Mouse (Mus musculus) limb, embryonic 11.5 days (tissue): ENCODE data around the gene Sox9. TPM values are rescaled to one million over a fixed set of nuclear protein-coding genes. Genes with fewer than 3 reads are reported as not detected.
A peak's percentile ranks its signal among the peaks of the same experiment; 100 is the strongest.

Experiments used
- ATAC-seq: fragments of 200-750 bp; cut with Nextera tagmentation; 2 replicates; pipeline ENCODE4 v1.8.0; 2017; ENCODE audit warnings: low read depth; ENCODE audit not compliant: insufficient number of reproducible peaks, low FRiP score, low TSS enrichment
- DNase-seq: peaks from one replicate; pipeline ENCODE4 v3.0.0-alpha.2; 2015; ENCODE audit warnings: low spot score
- H3K27ac ChIP-seq: fragments of 300-500 bp; sonication (generic); replicated peaks from 2 replicates; pipeline ENCODE4 v1.5.1; 2014; ENCODE audit warnings: low read depth, mild to moderate bottlenecking, low read length
- H3K27me3 ChIP-seq: fragments of 300-500 bp; sonication (generic); 2 replicates; pipeline ENCODE4 v1.6.1; 2014; ENCODE audit warnings: mild to moderate bottlenecking, low read length, mixed read lengths; ENCODE audit not compliant: control insufficient read depth, insufficient read depth
- H3K36me3 ChIP-seq: fragments of 300-500 bp; sonication (generic); 2 replicates; pipeline ENCODE4 v1.6.1; 2014; ENCODE audit warnings: mild to moderate bottlenecking, low read length, moderate library complexity, mixed read lengths; ENCODE audit not compliant: control insufficient read depth, insufficient read depth
- H3K4me1 ChIP-seq: fragments of 300-500 bp; sonication (generic); 2 replicates; pipeline ENCODE4 v1.6.1; 2014; ENCODE audit warnings: low read length, mixed read lengths; ENCODE audit not compliant: control insufficient read depth, insufficient read depth
- H3K4me2 ChIP-seq: fragments of 300-500 bp; sonication (generic); 2 replicates; pipeline ENCODE4 v1.6.1; 2014; ENCODE audit warnings: low read depth, mild to moderate bottlenecking, moderate library complexity; ENCODE audit not compliant: severe bottlenecking
- H3K4me3 ChIP-seq: fragments of 300-500 bp; sonication (generic); 2 replicates; pipeline ENCODE4 v1.5.1; 2014; ENCODE audit warnings: low read depth, low read length
- H3K9ac ChIP-seq: fragments of 300-500 bp; sonication (generic); 2 replicates; pipeline ENCODE4 v1.6.1; 2014; ENCODE audit warnings: mild to moderate bottlenecking, low read length
- H3K9me3 ChIP-seq: fragments of 300-500 bp; sonication (generic); 2 replicates; pipeline ENCODE4 v1.6.1; 2016; ENCODE audit warnings: low read length; ENCODE audit not compliant: control insufficient read depth
- WGBS: fragments of 180-500 bp; shearing (Covaris S2); extraction: QIAGEN DNeasy Blood & Tissue Kit; methylation state at CpG from one replicate; pipeline ENCODE4 v1.1.7; 2014; 5-methylcytosine and 5-hydroxymethylcytosine counted together
- polyA plus RNA-seq: library from polyadenylated mRNA; unstranded; fragments of >200 nt; fragmentation: Nextera tagmentation; extraction: Ambion mirVana; gene quantifications from 2 replicates; pipeline ENCODE4 v1.2.1, GENCODE M21; 2014

Gene Sox9
- polyA plus RNA-seq, result 208 and 215 TPM in 2 replicates

DNA sequence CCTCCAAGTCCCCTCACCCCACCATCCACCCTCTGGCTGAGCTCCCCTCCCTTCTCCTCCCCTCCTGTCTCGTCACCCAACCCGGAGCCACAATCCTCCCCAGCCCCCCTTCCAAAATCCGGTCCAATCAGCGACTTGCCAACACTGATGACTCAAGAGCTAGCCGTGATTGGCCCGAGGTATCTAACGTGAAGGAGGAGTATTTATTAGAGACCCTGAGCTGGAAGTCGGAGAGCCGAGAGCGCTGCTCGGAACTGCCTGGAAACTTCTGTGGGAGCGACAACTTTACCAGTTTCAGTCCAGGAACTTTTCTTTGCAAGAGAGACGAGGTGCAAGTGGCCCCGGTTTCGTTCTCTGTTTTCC, at the start of gene Sox9:
Gene Sox9, plus strand, starts transcription at position 231 of the 363 bp plus-strand sequence.
- peak; percentile 84 for ATAC-seq
- WGBS, result under 1% methylated on average over 15 of the region's 15 CpGs
- DNase-seq, result peak; percentile 91
- Histone ChIP-seq H3K4me2 (peak within 1 kb of the TSS; percentile 95), H3K4me3 (peak within 1 kb of the TSS; percentile 79), H3K9ac (peak within 1 kb of the TSS; percentile 95), H3K27ac (peak within 1 kb of the TSS; percentile 98), H3K27me3 (peaks cover 2% of the 10 kb centered on the region; the same call in 1 of the 2 replicates), H3K4me1 (peaks cover 24% of the 10 kb centered on the region), H3K36me3 (no peaks in the 10 kb centered on the region), H3K9me3 (no peaks in the 10 kb centered on the region)

DNA sequence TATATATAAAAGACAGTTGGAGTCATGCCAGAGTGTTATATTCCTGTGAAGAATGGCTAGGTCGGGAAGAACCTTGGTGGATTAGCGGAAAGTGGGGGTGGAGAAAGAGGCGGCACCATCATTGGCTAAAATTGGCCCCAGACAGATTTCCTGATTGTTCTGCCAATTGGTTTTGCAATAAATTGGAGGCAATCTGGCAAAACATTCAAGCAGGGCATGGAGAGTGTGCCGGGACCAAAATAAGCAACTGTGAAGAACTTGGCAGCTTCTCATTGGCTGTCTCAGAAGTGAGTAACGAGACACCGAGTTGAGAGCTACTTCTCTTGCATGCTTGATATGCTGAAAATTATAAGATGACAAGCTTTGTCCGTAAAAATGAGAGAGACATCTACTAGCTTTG, 49.6 kb upstream of the Sox9 start:
- no peaks in the 10 kb centered on the region for H3K9me3 ChIP-seq
- H3K27ac ChIP-seq, result no peak overlapping the region
- no peaks in the 10 kb centered on the region for H3K36me3 ChIP-seq
- H3K9ac ChIP-seq, result no peak overlapping the region
- H3K4me1 ChIP-seq, result peaks cover 5% of the 10 kb centered on the region; the same call in 1 of the 2 replicates
- 74% methylated on average over 7 of the region's 7 CpGs for WGBS
- ATAC-seq (no peak), DNase-seq (no peak)
- H3K4me2 ChIP-seq, result no peak overlapping the region
- no peak overlapping the region for H3K4me3 ChIP-seq
- no peaks in the 10 kb centered on the region for H3K27me3 ChIP-seq

DNA sequence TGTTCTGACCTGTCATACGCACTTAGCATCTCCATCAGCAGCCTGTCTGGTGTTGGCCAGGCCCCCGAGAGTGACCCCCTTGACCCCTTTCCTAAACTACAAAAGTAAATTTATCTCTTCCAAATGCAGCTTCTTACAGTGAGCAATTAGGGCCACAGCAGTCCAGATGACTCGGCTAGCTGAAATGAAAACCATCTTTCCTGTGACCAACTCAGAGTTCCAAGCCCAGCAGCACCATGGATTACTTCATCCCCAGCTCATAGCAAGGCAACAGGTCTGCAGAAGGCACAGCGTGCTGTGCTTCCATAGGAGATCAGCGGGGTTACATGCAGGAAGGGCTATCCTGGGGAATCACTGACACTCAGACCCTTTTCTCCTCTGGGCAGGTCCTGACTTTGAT, 45.0 kb upstream of the Sox9 start:
- no peak overlapping the region for H3K9ac ChIP-seq
- peaks cover 5% of the 10 kb centered on the region; the same call in 1 of the 2 replicates for H3K4me1 ChIP-seq
- no peaks in the 10 kb centered on the region for H3K36me3 ChIP-seq
- no peaks in the 10 kb centered on the region for H3K9me3 ChIP-seq
- DNase-seq (no peak), ATAC-seq (no peak)
- H3K4me2 ChIP-seq, result no peak overlapping the region
- H3K27ac ChIP-seq, result no peak overlapping the region
- no peak overlapping the region for H3K4me3 ChIP-seq
- no peaks in the 10 kb centered on the region for H3K27me3 ChIP-seq
- WGBS, result 26% methylated on average over 5 of the region's 5 CpGs

DNA sequence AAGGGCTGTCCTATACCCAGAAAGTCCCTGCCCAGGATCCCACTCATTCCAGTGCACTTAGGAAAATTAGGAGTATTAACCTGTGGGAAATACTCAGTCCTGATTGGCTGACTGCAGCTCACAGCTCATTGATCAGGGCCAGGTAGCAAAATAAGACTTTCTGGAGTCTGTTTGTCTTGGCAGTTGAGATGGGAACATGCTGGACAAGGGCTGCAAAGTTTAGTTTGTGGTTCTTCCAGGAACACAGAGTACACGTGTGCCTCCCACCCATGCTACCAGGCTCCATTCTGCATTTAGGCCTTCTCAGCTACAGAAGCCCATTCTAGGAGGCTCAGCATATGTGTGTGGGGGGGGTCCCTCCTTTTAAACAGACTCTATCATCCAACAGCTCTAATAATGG, 42.3 kb upstream of the Sox9 start:
- Histone ChIP-seq H3K36me3 (no peaks in the 10 kb centered on the region), H3K27me3 (no peaks in the 10 kb centered on the region), H3K4me3 (no peak overlapping the region), H3K4me2 (no peak overlapping the region), H3K4me1 (peaks cover 5% of the 10 kb centered on the region; the same call in 1 of the 2 replicates), H3K9ac (no peak overlapping the region), H3K27ac (no peak overlapping the region), H3K9me3 (no peaks in the 10 kb centered on the region)
- no peak for DNase-seq
- WGBS, result 91% methylated on average over 1 of the region's 1 CpGs
- ATAC-seq, result no peak

DNA sequence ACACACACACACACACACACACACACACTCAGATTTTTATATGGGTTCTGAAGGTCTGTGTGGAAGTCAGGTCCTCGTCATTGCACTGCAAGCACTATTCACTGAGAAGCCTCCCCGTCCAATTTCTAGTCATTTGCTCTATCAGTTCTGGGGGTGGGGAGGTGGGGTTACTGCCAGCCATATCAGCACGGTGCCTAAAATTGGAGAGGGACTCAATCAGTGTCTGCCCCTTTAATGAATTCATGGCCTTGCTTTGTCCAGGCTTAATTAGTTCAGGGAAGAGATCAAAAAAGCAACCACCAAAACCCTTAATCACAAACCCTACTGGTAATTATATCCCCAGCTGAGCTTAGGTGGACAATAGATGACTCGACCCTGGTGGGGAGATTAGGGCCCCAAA, 25.5 kb upstream of the Sox9 start:
- ATAC-seq (no peak), DNase-seq (no peak)
- no peaks in the 10 kb centered on the region for H3K27me3 ChIP-seq
- H3K4me1 ChIP-seq, result no peaks in the 10 kb centered on the region
- no peak overlapping the region for H3K27ac ChIP-seq
- H3K36me3 ChIP-seq, result no peaks in the 10 kb centered on the region
- H3K9me3 ChIP-seq, result no peaks in the 10 kb centered on the region
- no peak overlapping the region for H3K4me3 ChIP-seq
- no peak overlapping the region for H3K9ac ChIP-seq
- WGBS, result 22% methylated on average over 4 of the region's 4 CpGs
- H3K4me2 ChIP-seq, result no peak overlapping the region

DNA sequence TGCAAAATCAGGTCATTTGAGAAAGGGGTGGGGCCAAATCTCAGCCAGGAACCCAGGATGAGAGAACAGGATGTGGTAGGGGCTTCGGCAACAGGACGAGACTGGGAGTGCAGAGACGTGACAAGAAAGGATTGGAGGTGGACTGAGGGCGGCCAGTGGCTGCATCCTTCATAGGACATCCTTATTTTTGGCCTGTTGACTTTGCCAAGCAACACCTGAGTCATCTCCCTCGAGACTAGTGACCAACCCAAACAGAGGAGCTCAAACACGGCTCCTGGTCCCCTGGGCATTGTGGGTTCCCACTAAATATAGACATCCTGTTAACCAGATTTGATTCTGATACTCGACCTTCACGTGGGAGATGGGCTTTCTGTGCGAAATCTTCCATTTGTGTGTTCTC, 24.0 kb upstream of the Sox9 start:
- H3K27me3 ChIP-seq, result no peaks in the 10 kb centered on the region
- H3K9me3 ChIP-seq, result no peaks in the 10 kb centered on the region
- no peaks in the 10 kb centered on the region for H3K36me3 ChIP-seq
- 70% methylated on average over 9 of the region's 9 CpGs for WGBS
- no peak overlapping the region for H3K9ac ChIP-seq
- H3K4me1 ChIP-seq, result no peaks in the 10 kb centered on the region
- DNase-seq (no peak), ATAC-seq (no peak)
- no peak overlapping the region for H3K4me2 ChIP-seq
- no peak overlapping the region for H3K27ac ChIP-seq
- no peak overlapping the region for H3K4me3 ChIP-seq

DNA sequence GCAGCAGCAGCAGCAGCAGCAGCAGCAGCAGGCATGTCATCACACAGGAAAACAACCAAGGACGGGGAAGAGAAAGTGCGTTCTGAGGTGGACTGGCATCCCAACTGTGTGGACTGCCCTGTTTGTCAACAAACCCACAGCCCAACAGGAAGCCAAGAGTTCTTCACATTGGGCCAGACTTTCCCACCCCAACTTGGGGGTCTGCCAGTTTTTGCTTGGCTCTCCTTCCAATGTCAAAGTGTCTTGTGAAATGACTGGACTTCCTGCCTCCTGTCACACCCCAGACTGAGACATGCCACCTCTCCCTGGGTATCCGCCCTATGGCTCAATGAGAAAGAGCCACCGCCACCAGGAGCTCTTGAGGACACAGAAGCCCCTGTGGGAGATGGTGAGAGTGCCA, 15.1 kb upstream of the Sox9 start:
- H3K9me3 ChIP-seq, result no peaks in the 10 kb centered on the region
- no peak overlapping the region for H3K9ac ChIP-seq
- ATAC-seq (no peak), DNase-seq (no peak)
- no peaks in the 10 kb centered on the region for H3K4me1 ChIP-seq
- no peaks in the 10 kb centered on the region for H3K36me3 ChIP-seq
- H3K27ac ChIP-seq, result no peak overlapping the region
- 0 out of 2 replicates have a peak, but pooled peaks cover 2% of the 10 kb centered on the region for H3K27me3 ChIP-seq
- H3K4me3 ChIP-seq, result no peak overlapping the region
- 97% methylated on average over 4 of the region's 4 CpGs for WGBS
- no peak overlapping the region for H3K4me2 ChIP-seq

DNA sequence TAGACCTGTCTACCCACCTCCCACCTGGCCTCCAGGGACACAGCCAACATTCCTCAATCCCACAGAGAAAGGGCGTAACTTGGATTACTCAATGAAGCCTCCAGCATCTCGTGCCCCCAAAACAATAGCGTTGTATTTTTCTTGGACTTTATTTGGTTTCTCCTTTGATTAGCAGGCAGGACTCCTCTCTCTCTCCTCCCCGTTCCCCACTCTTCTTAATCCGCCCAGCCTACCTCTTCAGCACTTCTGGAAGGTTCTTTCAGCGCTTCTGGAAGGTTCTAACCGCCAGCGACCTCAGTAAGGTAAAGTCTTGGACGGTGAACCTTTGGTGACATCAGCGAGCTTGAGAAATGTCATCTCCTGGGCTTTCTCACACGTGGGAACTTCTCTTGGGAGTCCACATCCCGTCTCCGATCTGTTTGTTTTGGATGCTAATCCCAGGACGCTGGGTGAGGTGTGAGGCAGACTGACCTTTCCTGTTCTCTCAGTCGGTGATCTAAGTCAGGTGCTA, 14.4 kb upstream of the Sox9 start:
- H3K9ac ChIP-seq, result no peak overlapping the region
- ATAC-seq, result no peak
- no peaks in the 10 kb centered on the region for H3K36me3 ChIP-seq
- DNase-seq, result no peak
- H3K9me3 ChIP-seq, result no peaks in the 10 kb centered on the region
- H3K4me2 ChIP-seq, result no peak overlapping the region
- H3K27me3 ChIP-seq, result 0 out of 2 replicates have a peak, but pooled peaks cover 2% of the 10 kb centered on the region
- 82% methylated on average over 15 of the region's 15 CpGs for WGBS
- H3K4me1 ChIP-seq, result no peaks in the 10 kb centered on the region
- no peak overlapping the region for H3K27ac ChIP-seq
- H3K4me3 ChIP-seq, result no peak overlapping the region

DNA sequence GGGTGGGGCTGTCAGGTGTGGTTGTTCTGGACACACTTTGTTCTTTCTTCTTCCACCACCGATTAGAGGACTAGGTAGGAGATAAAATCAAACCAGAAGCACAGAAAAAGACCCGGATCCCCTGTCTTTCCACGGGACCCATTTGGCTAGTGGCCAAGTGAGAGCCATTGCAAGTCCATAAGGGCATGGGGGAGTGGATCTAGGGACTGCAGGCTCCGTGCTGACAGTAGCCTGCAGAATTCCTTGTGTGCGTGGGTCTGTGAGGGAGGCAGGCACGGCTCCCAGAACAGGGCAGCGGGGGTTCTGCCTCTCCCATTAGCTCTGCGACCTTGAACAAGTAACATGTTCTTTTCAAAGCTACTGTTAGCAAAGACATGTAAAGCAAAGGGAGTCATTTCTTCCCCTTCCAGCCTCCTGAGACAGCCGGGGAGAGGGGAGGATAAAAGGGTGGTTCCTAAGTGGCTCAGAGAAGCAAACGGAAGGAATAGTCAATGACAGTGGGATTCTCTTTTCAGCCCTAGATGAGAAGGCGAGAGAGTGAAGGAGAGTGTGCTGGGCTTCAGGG, 9.2 kb upstream of the Sox9 start:
- H3K9me3 ChIP-seq, result no peaks in the 10 kb centered on the region
- no peak for DNase-seq
- WGBS, result 37% methylated on average over 11 of the region's 11 CpGs
- H3K36me3 ChIP-seq, result no peaks in the 10 kb centered on the region
- no peak overlapping the region for H3K4me3 ChIP-seq
- H3K4me2 ChIP-seq, result no peak overlapping the region
- H3K9ac ChIP-seq, result no peak overlapping the region
- peaks cover 12% of the 10 kb centered on the region for H3K4me1 ChIP-seq
- ATAC-seq, result no peak
- 0 out of 2 replicates have a peak, but pooled peaks cover 2% of the 10 kb centered on the region for H3K27me3 ChIP-seq
- H3K27ac ChIP-seq, result no peak overlapping the region
